ENCODE assay signal across 12 mouse cellular contexts in the genomic region with DNA sequence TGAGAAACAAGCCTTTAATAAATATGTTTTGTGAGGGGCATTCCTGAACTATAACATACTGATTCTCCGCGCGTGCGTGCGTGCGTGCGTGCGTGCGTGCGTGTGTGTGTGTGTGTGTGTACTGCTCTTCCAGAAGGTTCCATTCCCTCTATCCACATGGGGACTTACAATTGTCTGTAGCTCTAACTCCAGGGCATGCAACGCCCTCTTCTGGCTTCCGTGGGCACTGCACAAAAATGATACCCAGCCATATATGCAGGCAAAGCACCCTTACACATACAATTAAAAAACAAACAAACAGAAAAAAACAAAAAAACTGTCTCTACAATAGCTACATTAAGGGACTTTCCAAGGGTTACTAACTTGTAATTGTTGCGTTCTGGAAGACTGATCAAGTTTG.
A peak's percentile ranks its signal among the peaks of the same experiment; 100 is the strongest.
DNase-seq lines count a peak whose midpoint lies in the region; ATAC-seq and TF ChIP-seq lines count a peak whose summit lies in the region.
"Had no signal": no experiment of that assay in that cellular context is flagged by ENCODE, and none has a peak within 500 bp of the region (broad histone marks: within the 10 kb centered on the region; RNA-seq: fewer than 3 reads in every experiment).

No protein-coding gene starts in this region.

- no peak overlapping the region for H3K9ac ChIP-seq in lung, postnatal 0 days (replicated peaks; ENCODE audit: low read depth)
- H3K9ac ChIP-seq in stomach, postnatal 0 days (ENCODE audit: low read length) = no peak overlapping the region
- H3K9ac ChIP-seq: liver, embryonic 15.5 days had no signal

- H3K4me1 ChIP-seq in cerebellum, adult 2 months (ENCODE audit: control insufficient read depth, insufficient read depth, low read length) = no peaks in the 10 kb centered on the region
- no peaks in the 10 kb centered on the region for H3K4me1 ChIP-seq in lung, postnatal 0 days (ENCODE audit: insufficient read depth, low read depth, low read length)
- no peaks in the 10 kb centered on the region for H3K4me1 ChIP-seq in stomach, postnatal 0 days (replicated peaks; ENCODE audit: control insufficient read depth, insufficient read depth)
- H3K4me1 ChIP-seq: liver, embryonic 15.5 days had no signal

- no peaks in the 10 kb centered on the region for H3K27me3 ChIP-seq in cerebellum, adult 2 months (ENCODE audit: control insufficient read depth, insufficient read depth, low read length)
- no peaks in the 10 kb centered on the region for H3K27me3 ChIP-seq in lung, postnatal 0 days (replicated peaks; ENCODE audit: insufficient read depth, low read length)
- no peaks in the 10 kb centered on the region for H3K27me3 ChIP-seq in stomach, postnatal 0 days (ENCODE audit: control insufficient read depth, insufficient read depth, low read length)
- H3K27me3 ChIP-seq: liver, embryonic 15.5 days had no signal

- 89% methylated on average over 13 of the region's 13 CpGs for WGBS in cerebellum, adult 2 months
- WGBS in lung, postnatal 0 days = 89% methylated on average over 13 of the region's 13 CpGs
- 86% methylated on average over 13 of the region's 13 CpGs for WGBS in stomach, postnatal 0 days

- no peak for DNase-seq in cerebellum, adult 2 months
- no peak for DNase-seq in cerebellum, adult 18-20 months
- DNase-seq in kidney, adult 9 months = peak; percentile 10
- DNase-seq in kidney, adult 11 months = no peak
- DNase-seq in lung, postnatal 0 days (ENCODE audit: low spot score) = no peak
- no peak for DNase-seq in lung, postnatal 14 days
- no peak for DNase-seq in stomach, postnatal 0 days (ENCODE audit: low spot score)
- no peak for DNase-seq in neural tube, embryonic 10.5 days (ENCODE audit: extremely low spot score, low spot score)
- DNase-seq: cerebellum, adult 11 months had no signal

- H3K27ac ChIP-seq in cerebellum, adult 2 months (ENCODE audit: insufficient read depth, low read length) = no peak overlapping the region
- H3K27ac ChIP-seq in lung, postnatal 0 days (ENCODE audit: low read length) = no peak overlapping the region
- H3K27ac ChIP-seq in stomach, postnatal 0 days (replicated peaks) = no peak overlapping the region
- H3K27ac ChIP-seq: liver, embryonic 15.5 days had no signal

- no peak for TF ChIP-seq EP300 in lung, postnatal 0 days (IDR thresholded peaks at IDR 0.05)
- TF ChIP-seq EP300 in stomach, postnatal 0 days (optimal IDR thresholded peaks at IDR 0.05) = no peak

- peak; percentile 35; the same call in 1 of the 2 replicates for TF ChIP-seq CTCF in cerebellum, adult 2 months (IDR thresholded peaks at IDR 0.05; ENCODE audit: borderline replicate concordance, insufficient read depth, low read depth, low read length)
- peak; percentile 39 for TF ChIP-seq CTCF in lung, postnatal 0 days (IDR thresholded peaks at IDR 0.05)
- TF ChIP-seq CTCF in stomach, postnatal 0 days (IDR thresholded peaks at IDR 0.05; ENCODE audit: low read depth) = peak; percentile 36

- H3K4me3 ChIP-seq in cerebellum, adult 2 months (replicated peaks; ENCODE audit: insufficient read depth, low read depth, low read length) = no peak overlapping the region
- H3K4me3 ChIP-seq in lung, postnatal 0 days (ENCODE audit: low read depth, low read length) = no peak overlapping the region
- H3K4me3 ChIP-seq in stomach, postnatal 0 days (ENCODE audit: low read depth, low read length) = no peak overlapping the region
- H3K4me3 ChIP-seq: liver, embryonic 15.5 days had no signal

- no peaks in the 10 kb centered on the region for H3K36me3 ChIP-seq in lung, postnatal 0 days (ENCODE audit: insufficient read depth, low read length)
- H3K36me3 ChIP-seq in stomach, postnatal 0 days (ENCODE audit: control insufficient read depth, insufficient read depth, low read length) = no peaks in the 10 kb centered on the region
- H3K36me3 ChIP-seq: G1E; liver, embryonic 15.5 days had no signal

- H3K9me3 ChIP-seq in lung, postnatal 0 days (ENCODE audit: low read length) = no peaks in the 10 kb centered on the region
- no peaks in the 10 kb centered on the region for H3K9me3 ChIP-seq in stomach, postnatal 0 days (ENCODE audit: control insufficient read depth, low read length)
- H3K9me3 ChIP-seq: liver, embryonic 15.5 days had no signal

- no peak for TF ChIP-seq POLR2A in cerebellum, adult 2 months (IDR thresholded peaks at IDR 0.05; ENCODE audit: borderline replicate concordance, insufficient read depth, low read length)

- H3K4me2 ChIP-seq in lung, postnatal 0 days (replicated peaks; ENCODE audit: low read depth, low read length) = no peak overlapping the region
- H3K4me2 ChIP-seq in stomach, postnatal 0 days (replicated peaks; ENCODE audit: low read depth) = no peak overlapping the region
- H3K4me2 ChIP-seq: liver, embryonic 15.5 days had no signal

- no peak for ATAC-seq in lung, postnatal 0 days
- ATAC-seq in stomach, postnatal 0 days (ENCODE audit: low FRiP score, low TSS enrichment) = no peak
- ATAC-seq: forebrain, embryonic 16.5 days had no signal
